Mouse (Mus musculus): ENCODE results near the gene Tjap1.

GRCm38 (mm10) chr17:46269771-46270534 is 12.9 kb downstream of the Tjap1 start:
- TF ChIP-seq POLR2A (IDR thresholded peaks at IDR 0.05; ENCODE audit: insufficient read length, low read depth) = peak; percentile 49
- TF ChIP-seq SRF (IDR thresholded peaks at IDR 0.05; ENCODE audit: control insufficient read depth, insufficient read length, low read depth) = no peak
- no peak for TF ChIP-seq E2F4 (IDR thresholded peaks at IDR 0.05; ENCODE audit: insufficient read depth)
- peak in 2 of 3 experiments; percentile 94 to 97 for TF ChIP-seq MYOD1 (IDR thresholded peaks at IDR 0.05; ENCODE audit: control insufficient read depth in 1 of 3, insufficient read length in 2 of 3, low read depth in 2 of 3)
- no peak for TF ChIP-seq MAX (IDR thresholded peaks at IDR 0.05; ENCODE audit: low read depth)

All from myocyte (in vitro differentiated cells).